Mouse (Mus musculus): Measurements from ENCODE around the gene Acp1.

DNA sequence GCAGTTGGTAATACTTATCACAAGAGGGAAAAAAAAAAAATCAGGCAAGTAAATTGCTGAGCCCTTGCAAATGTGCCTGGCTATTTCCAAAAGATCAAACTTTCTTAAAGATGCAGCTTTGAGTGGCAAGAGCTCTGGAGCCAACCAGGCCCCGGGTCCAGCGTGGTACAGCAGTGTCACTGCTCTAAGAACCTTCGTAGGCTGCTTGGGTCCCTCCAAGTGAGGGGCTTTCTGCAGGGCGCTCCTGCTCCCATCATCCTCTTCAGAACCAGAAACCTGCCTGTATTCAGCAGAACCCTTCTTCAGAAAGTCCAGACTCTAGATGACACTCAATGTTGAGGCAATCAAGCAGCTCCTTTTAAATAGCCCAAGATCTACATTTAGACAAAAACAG is 27.8 kb downstream of the Acp1 start:
- no peak for TF ChIP-seq POLR2A (IDR thresholded peaks at IDR 0.05; ENCODE audit: low read depth, low read length)
- no peak for TF ChIP-seq CTCF (IDR thresholded peaks at IDR 0.05; ENCODE audit: extremely low read depth, insufficient read length, insufficient replicate concordance, low read depth, low read length)
